Mouse (Mus musculus): ENCODE measurements around the gene Cfap74.

- TF ChIP-seq CTCF (IDR thresholded peaks at IDR 0.05; ENCODE audit: low read depth) (no peak), EP300 (optimal IDR thresholded peaks at IDR 0.05) (no peak)
These were observed 12.2 kb upstream of the Cfap74 start for GRCm38 (mm10) chr4:155396751-155397150.
